ENCODE assay signal across 11 mouse cellular contexts in genomic region chr11:102334973-102335700, GRCm38 (mm10). TPM values are rescaled to one million over a fixed set of nuclear protein-coding genes. Genes with fewer than 3 reads are reported as not detected.
A peak's percentile ranks its signal among the peaks of the same experiment; 100 is the strongest.
DNase-seq lines count a peak whose midpoint lies in the region; ATAC-seq lines count a peak whose summit lies in the region.
"Had no signal": no experiment of that assay in that cellular context is flagged by ENCODE, and none has a peak within 500 bp of the region (broad histone marks: within the 10 kb centered on the region; RNA-seq: fewer than 3 reads in every experiment).

No protein-coding gene starts in this region.

- no peak overlapping the region for H3K27ac ChIP-seq in midbrain, embryonic 14.5 days (replicated peaks; ENCODE audit: low read depth, low read length)
- H3K27ac ChIP-seq in midbrain, embryonic 11.5 days (ENCODE audit: low read depth, low read length), result no peak overlapping the region
- H3K27ac ChIP-seq in neural tube, embryonic 15.5 days (replicated peaks), result 0 out of 2 replicates have a peak overlapping the region, but pooled peaks have one; percentile 34
- H3K27ac ChIP-seq: embryonic facial prominence, embryonic 12.5 days; liver, embryonic 13.5 days had no signal

- no peaks in the 10 kb centered on the region for H3K27me3 ChIP-seq in midbrain, embryonic 14.5 days (ENCODE audit: control insufficient read depth, insufficient read depth, low read length)
- H3K27me3 ChIP-seq in midbrain, embryonic 11.5 days (ENCODE audit: control insufficient read depth, insufficient read depth, low read length), result no peaks in the 10 kb centered on the region
- no peaks in the 10 kb centered on the region for H3K27me3 ChIP-seq in neural tube, embryonic 15.5 days (replicated peaks)
- H3K27me3 ChIP-seq: embryonic facial prominence, embryonic 12.5 days had no signal

- peak; percentile 64 for DNase-seq in adrenal gland, adult 2 months
- no peak for DNase-seq in adrenal gland, adult 18-20 months (ENCODE audit: low spot score in 2 of 2)
- peak; percentile 28 for DNase-seq in midbrain, embryonic 14.5 days
- DNase-seq in midbrain, embryonic 11.5 days (ENCODE audit: low spot score, missing footprints), result no peak
- DNase-seq in heart, postnatal 36 days, result peak; percentile 40 to 48
- DNase-seq in spleen, postnatal 10 days (ENCODE audit: low spot score in 2 of 2), result no peak
- no peak for DNase-seq in left cerebral cortex, postnatal 36 days (ENCODE audit: low spot score in 2 of 2)
- DNase-seq: liver, embryonic 13.5 days had no signal

- no peak overlapping the region for H3K4me3 ChIP-seq in midbrain, embryonic 14.5 days (replicated peaks; ENCODE audit: low read depth, low read length)
- H3K4me3 ChIP-seq in midbrain, embryonic 11.5 days (ENCODE audit: low read depth, low read length), result no peak overlapping the region
- H3K4me3 ChIP-seq in neural tube, embryonic 15.5 days (replicated peaks), result no peak overlapping the region
- H3K4me3 ChIP-seq: embryonic facial prominence, embryonic 12.5 days; liver, embryonic 13.5 days had no signal

- H3K9ac ChIP-seq in midbrain, embryonic 14.5 days (replicated peaks; ENCODE audit: low read length), result no peak overlapping the region
- no peak overlapping the region for H3K9ac ChIP-seq in midbrain, embryonic 11.5 days (ENCODE audit: low read length)
- no peak overlapping the region for H3K9ac ChIP-seq in neural tube, embryonic 15.5 days (replicated peaks)
- H3K9ac ChIP-seq: embryonic facial prominence, embryonic 12.5 days; liver, embryonic 13.5 days had no signal

- H3K9me3 ChIP-seq in midbrain, embryonic 14.5 days (ENCODE audit: control insufficient read depth, low read length), result no peaks in the 10 kb centered on the region
- no peaks in the 10 kb centered on the region for H3K9me3 ChIP-seq in midbrain, embryonic 11.5 days (ENCODE audit: control insufficient read depth, low read length)
- no peaks in the 10 kb centered on the region for H3K9me3 ChIP-seq in neural tube, embryonic 15.5 days (replicated peaks)
- H3K9me3 ChIP-seq: embryonic facial prominence, embryonic 12.5 days; liver, embryonic 13.5 days had no signal

- H3K36me3 ChIP-seq in midbrain, embryonic 14.5 days (ENCODE audit: control insufficient read depth, insufficient read depth, low read length), result no peaks in the 10 kb centered on the region
- H3K36me3 ChIP-seq in midbrain, embryonic 11.5 days (ENCODE audit: control insufficient read depth, insufficient read depth, low read length), result no peaks in the 10 kb centered on the region
- no peaks in the 10 kb centered on the region for H3K36me3 ChIP-seq in neural tube, embryonic 15.5 days
- H3K36me3 ChIP-seq: embryonic facial prominence, embryonic 12.5 days; liver, embryonic 13.5 days had no signal

- WGBS in midbrain, embryonic 14.5 days, result 33% methylated on average over 9 of the region's 9 CpGs
- 37% methylated on average over 9 of the region's 9 CpGs for WGBS in midbrain, embryonic 11.5 days
- 34% methylated on average over 9 of the region's 9 CpGs for WGBS in neural tube, embryonic 15.5 days

- H3K4me2 ChIP-seq in midbrain, embryonic 14.5 days (ENCODE audit: low read length), result no peak overlapping the region
- no peak overlapping the region for H3K4me2 ChIP-seq in midbrain, embryonic 11.5 days
- no peak overlapping the region for H3K4me2 ChIP-seq in neural tube, embryonic 15.5 days
- H3K4me2 ChIP-seq: embryonic facial prominence, embryonic 12.5 days; liver, embryonic 13.5 days had no signal

- no peaks in the 10 kb centered on the region for H3K4me1 ChIP-seq in midbrain, embryonic 14.5 days (ENCODE audit: control insufficient read depth, insufficient read depth, low read length)
- no peaks in the 10 kb centered on the region; the same call in 1 of the 2 replicates for H3K4me1 ChIP-seq in midbrain, embryonic 11.5 days (ENCODE audit: control insufficient read depth, insufficient read depth, low read length)
- peaks cover 6% of the 10 kb centered on the region; the same call in 1 of the 2 replicates for H3K4me1 ChIP-seq in neural tube, embryonic 15.5 days
- H3K4me1 ChIP-seq: embryonic facial prominence, embryonic 12.5 days; liver, embryonic 13.5 days had no signal

- ATAC-seq in midbrain, embryonic 14.5 days (ENCODE audit: low FRiP score, low TSS enrichment), result no peak
- ATAC-seq in midbrain, embryonic 11.5 days (ENCODE audit: low FRiP score), result no peak
- ATAC-seq in neural tube, embryonic 15.5 days (ENCODE audit: low FRiP score), result no peak
- ATAC-seq: activated CD4-positive, CD25-positive, alpha-beta regulatory T cell, adult 4 months had no signal

- intact Hi-C loops in heart, postnatal 36 days (cut with DNase I), result loop anchor here (2.0 kb wide), 1 partner anchor 14 kb away; no protein-coding TSS in a partner anchor
- intact Hi-C loops in left cerebral cortex, postnatal 36 days (cut with DNase I), result loop anchor here (5.0 kb wide), 1 partner anchor 42 kb away; no protein-coding TSS in a partner anchor

RNA-seq across cellular contexts. Expression of gene Ubtf, which starts 15.6 kb away (rescaled TPM):
- total RNA-seq in adrenal gland, adult 2 months (2021), result 100 to 1,000 TPM in 1 of 2 experiments, 10 to 100 TPM in 1; 95.9 to 110 TPM
- polyA plus RNA-seq in adrenal gland, adult 2 months (2012; rRNA removed), result 24.2 and 25.4 TPM in 2 replicates
- total RNA-seq in adrenal gland, adult 18-20 months (2021), result 100 to 1,000 TPM in 1 of 2 experiments, 10 to 100 TPM in 1; 93.7 to 117 TPM
- polyA plus RNA-seq in midbrain, embryonic 14.5 days (2014; fragmentation: Nextera tagmentation; extraction: Ambion mirVana), result 77.6 and 84.4 TPM in 2 replicates
- polyA plus RNA-seq in midbrain, embryonic 11.5 days (2014; fragmentation: Nextera tagmentation; extraction: Ambion mirVana), result 84.7 and 86.1 TPM in 2 replicates
- 10 to 100 TPM; 57.2 to 60.4 TPM for total RNA-seq in heart, postnatal 36 days (2021)
- polyA plus RNA-seq in neural tube, embryonic 15.5 days (2015; fragmentation: Nextera tagmentation; extraction: Ambion mirVana), result 68.9 and 79.5 TPM in 2 replicates
- total RNA-seq in left cerebral cortex, postnatal 36 days (2021), result 100 to 1,000 TPM; 114 to 125 TPM

RNA-seq across cellular contexts. Expression of gene Slc4a1, which starts 30.9 kb away (rescaled TPM):
- under 1 TPM; 0.35 to 0.49 TPM for total RNA-seq in adrenal gland, adult 2 months (2021)
- 0.02 TPM in 1 of 2 replicates, not detected in the other for polyA plus RNA-seq in adrenal gland, adult 2 months (2012; rRNA removed)
- total RNA-seq in adrenal gland, adult 18-20 months (2021), result under 1 TPM; 0.23 to 0.80 TPM
- 0.51 and 2.3 TPM in 2 replicates for polyA plus RNA-seq in midbrain, embryonic 14.5 days (2014; fragmentation: Nextera tagmentation; extraction: Ambion mirVana)
- polyA plus RNA-seq in midbrain, embryonic 11.5 days (2014; fragmentation: Nextera tagmentation; extraction: Ambion mirVana), result 30.6 and 31.3 TPM in 2 replicates
- 1 to 10 TPM; 2.1 to 7.8 TPM for total RNA-seq in heart, postnatal 36 days (2021)
- 2.5 and 3.5 TPM in 2 replicates for polyA plus RNA-seq in neural tube, embryonic 15.5 days (2015; fragmentation: Nextera tagmentation; extraction: Ambion mirVana)
- total RNA-seq in left cerebral cortex, postnatal 36 days (2021), result under 1 TPM; 0.39 to 0.50 TPM

RNA-seq across cellular contexts. Expression of gene Atxn7l3, which starts 38.7 kb away (rescaled TPM):
- 10 to 100 TPM; 44.2 to 45.1 TPM for total RNA-seq in adrenal gland, adult 2 months (2021)
- 43.2 and 46.5 TPM in 2 replicates for polyA plus RNA-seq in adrenal gland, adult 2 months (2012; rRNA removed)
- 10 to 100 TPM; 44.3 to 53.4 TPM for total RNA-seq in adrenal gland, adult 18-20 months (2021)
- polyA plus RNA-seq in midbrain, embryonic 14.5 days (2014; fragmentation: Nextera tagmentation; extraction: Ambion mirVana), result 38.5 and 42.4 TPM in 2 replicates
- polyA plus RNA-seq in midbrain, embryonic 11.5 days (2014; fragmentation: Nextera tagmentation; extraction: Ambion mirVana), result 13.3 and 15.2 TPM in 2 replicates
- total RNA-seq in heart, postnatal 36 days (2021), result 10 to 100 TPM; 22.9 to 24.2 TPM
- polyA plus RNA-seq in neural tube, embryonic 15.5 days (2015; fragmentation: Nextera tagmentation; extraction: Ambion mirVana), result 27.2 and 28.1 TPM in 2 replicates
- total RNA-seq in left cerebral cortex, postnatal 36 days (2021), result 100 to 1,000 TPM; 227 to 258 TPM

RNA-seq across cellular contexts. Expression of gene Tmub2, which starts 50.4 kb away (rescaled TPM):
- 10 to 100 TPM; 57.2 to 59.4 TPM for total RNA-seq in adrenal gland, adult 2 months (2021)
- polyA plus RNA-seq in adrenal gland, adult 2 months (2012; rRNA removed), result 55.8 and 58.9 TPM in 2 replicates
- total RNA-seq in adrenal gland, adult 18-20 months (2021), result 10 to 100 TPM; 43.3 to 55.3 TPM
- polyA plus RNA-seq in midbrain, embryonic 14.5 days (2014; fragmentation: Nextera tagmentation; extraction: Ambion mirVana), result 76.4 and 78.4 TPM in 2 replicates
- polyA plus RNA-seq in midbrain, embryonic 11.5 days (2014; fragmentation: Nextera tagmentation; extraction: Ambion mirVana), result 54.0 and 55.7 TPM in 2 replicates
- 10 to 100 TPM; 25.2 to 26.7 TPM for total RNA-seq in heart, postnatal 36 days (2021)
- 79.8 and 83.7 TPM in 2 replicates for polyA plus RNA-seq in neural tube, embryonic 15.5 days (2015; fragmentation: Nextera tagmentation; extraction: Ambion mirVana)
- total RNA-seq in left cerebral cortex, postnatal 36 days (2021), result 10 to 100 TPM; 70.8 to 77.7 TPM

RNA-seq across cellular contexts. Expression of gene Rundc3a, which starts 58.1 kb away (rescaled TPM):
- total RNA-seq in adrenal gland, adult 2 months (2021), result 10 to 100 TPM; 36.8 to 51.7 TPM
- polyA plus RNA-seq in adrenal gland, adult 2 months (2012; rRNA removed), result 46.3 and 77.5 TPM in 2 replicates
- total RNA-seq in adrenal gland, adult 18-20 months (2021), result 10 to 100 TPM; 40.0 to 45.9 TPM
- polyA plus RNA-seq in midbrain, embryonic 14.5 days (2014; fragmentation: Nextera tagmentation; extraction: Ambion mirVana), result 113 and 165 TPM in 2 replicates
- 42.0 and 43.0 TPM in 2 replicates for polyA plus RNA-seq in midbrain, embryonic 11.5 days (2014; fragmentation: Nextera tagmentation; extraction: Ambion mirVana)
- under 1 TPM in 1 of 2 experiments, not detected in 1; 0.19 TPM for total RNA-seq in heart, postnatal 36 days (2021)
- 111 and 138 TPM in 2 replicates for polyA plus RNA-seq in neural tube, embryonic 15.5 days (2015; fragmentation: Nextera tagmentation; extraction: Ambion mirVana)
- total RNA-seq in left cerebral cortex, postnatal 36 days (2021), result 100 to 1,000 TPM; 469 to 527 TPM

Comparison
In these comparisons a context has a peak if more than half of its experiments do, and no peak if none do; other contexts are left out.
1. DNase-seq: peak in adrenal gland, adult 2 months (single experiment), midbrain, embryonic 14.5 days (single experiment) and heart, postnatal 36 days (2 of 2); none in adrenal gland, adult 18-20 months (0 of 2), midbrain, embryonic 11.5 days (single experiment), spleen, postnatal 10 days (0 of 2) and left cerebral cortex, postnatal 36 days (0 of 2).
2. RNA of gene Atxn7l3, which starts 38.7 kb away (total RNA-seq): 227 to 258 TPM in left cerebral cortex, postnatal 36 days; 44.3 to 53.4 TPM in adrenal gland, adult 18-20 months, 44.2 to 45.1 TPM in adrenal gland, adult 2 months and 22.9 to 24.2 TPM in heart, postnatal 36 days; every median in the first group is over 4 times any median in the second.